Mouse (Mus musculus) kidney, adult 9 months (tissue): Measurements from ENCODE around the gene Slc11a2.
A peak's percentile ranks its signal among the peaks of the same experiment; 100 is the strongest.
"Not testable (repeated sequence)": the region's sequence is repeated elsewhere in the genome, so short reads cannot be mapped to it uniquely, and the experiment has no call there.

ENCODE experiments used
- DNase-seq: peaks from one replicate; pipeline ENCODE4 v3.0.0; 2022

The Slc11a2 gene

GRCm38 (mm10) chr15:100402347-100402746 is 22.5 kb downstream of the Slc11a2 start:
- DNase-seq = no peak

- DNase-seq = peak; percentile 59
Observed at GRCm38 (mm10) chr15:100401811-100402210, 23.1 kb downstream of the Slc11a2 start.

GRCm38 (mm10) chr15:100400592-100401250 is 24.2 kb downstream of the Slc11a2 start:
- DNase-seq = peak; percentile 85

GRCm38 (mm10) chr15:100395561-100395960 is 29.3 kb downstream of the Slc11a2 start:
- no peak for DNase-seq

GRCm38 (mm10) chr15:100393016-100393415 is 31.9 kb downstream of the Slc11a2 start:
- no peak for DNase-seq

GRCm38 (mm10) chr15:100391599-100391998 is 33.3 kb downstream of the Slc11a2 start:
- DNase-seq = no peak

GRCm38 (mm10) chr15:100391066-100391465 is 33.8 kb downstream of the Slc11a2 start:
- no peak for DNase-seq

DNA sequence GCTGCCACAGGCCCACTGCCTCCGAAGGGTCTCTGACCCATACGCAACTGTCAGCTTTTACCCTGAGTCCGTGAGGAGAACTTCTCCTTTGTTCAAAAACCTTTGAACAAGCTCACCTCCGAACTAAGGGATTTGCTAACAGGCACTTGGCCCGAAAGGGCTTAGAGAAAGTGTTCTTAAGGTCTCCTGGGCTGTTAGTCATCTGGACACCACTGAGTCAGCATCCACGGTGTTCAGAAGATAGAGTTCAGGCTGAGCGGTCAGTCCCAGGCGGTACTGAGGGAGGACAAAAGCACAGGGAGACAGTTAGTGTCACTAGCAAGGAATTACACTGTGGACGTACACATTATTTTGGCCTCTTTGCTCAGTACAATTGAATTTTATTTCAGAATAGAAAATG is 36.0 kb downstream of the Slc11a2 start:
- peak; percentile 44 for DNase-seq

DNA sequence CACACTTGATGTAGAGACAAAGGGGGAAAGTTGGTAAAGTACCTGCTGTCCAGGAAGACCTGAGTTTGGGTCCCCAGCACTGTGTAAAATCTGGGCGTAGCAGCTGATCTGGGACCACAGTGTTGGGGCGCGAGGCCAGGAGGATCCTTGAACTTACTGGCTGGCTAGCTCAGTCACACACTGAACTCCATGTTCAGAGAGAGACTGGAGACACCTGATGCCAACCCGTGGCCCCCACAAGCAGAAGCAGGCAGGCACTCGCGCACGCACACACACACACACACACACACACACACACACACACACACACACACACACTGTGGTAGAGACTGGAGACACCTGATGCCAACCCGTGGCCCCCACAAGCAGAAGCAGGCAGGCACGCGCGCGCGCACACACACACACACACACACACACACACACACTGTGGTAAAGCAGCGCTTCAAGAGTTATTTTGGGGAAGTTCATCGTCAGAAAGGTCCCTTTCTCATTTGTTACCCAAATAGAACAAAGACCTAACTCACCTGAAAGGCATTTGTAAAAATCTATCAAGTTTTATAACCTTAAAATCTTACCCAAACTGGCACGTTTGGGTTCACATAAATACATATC is 36.5 kb downstream of the Slc11a2 start:
- no peak for DNase-seq

DNA sequence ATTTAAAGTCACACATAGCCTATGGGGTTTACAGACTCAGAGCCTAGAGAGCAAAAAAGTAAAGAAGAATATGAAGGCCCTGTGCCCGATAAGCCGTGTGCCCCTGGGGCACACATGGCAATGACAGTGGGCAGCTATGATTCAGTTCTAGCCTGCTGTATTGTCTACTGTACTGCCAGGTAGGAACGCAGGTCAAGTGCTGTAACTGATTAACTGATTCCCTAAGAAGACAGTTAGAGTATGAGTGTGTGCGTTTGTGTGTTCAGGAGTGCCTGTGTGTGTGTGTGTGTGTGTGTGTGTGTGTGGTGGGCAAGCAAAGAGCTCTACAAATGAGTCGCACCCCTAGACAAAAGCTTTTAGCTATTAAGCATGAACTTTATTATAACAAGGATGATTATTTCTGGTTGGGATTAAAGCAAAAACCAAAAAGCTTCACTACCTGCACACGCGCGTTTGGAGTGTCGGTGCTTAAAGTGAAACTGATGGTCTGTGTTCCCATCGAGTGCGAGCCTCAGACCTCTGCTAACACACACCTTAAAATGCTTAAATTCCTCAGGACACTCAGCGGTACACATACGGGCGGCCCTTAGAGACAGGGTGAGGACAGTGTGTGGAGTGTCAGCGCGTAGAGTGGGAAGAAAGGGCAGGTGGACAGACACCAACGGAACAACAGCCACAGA is 37.2 kb downstream of the Slc11a2 start:
- DNase-seq = no peak

DNA sequence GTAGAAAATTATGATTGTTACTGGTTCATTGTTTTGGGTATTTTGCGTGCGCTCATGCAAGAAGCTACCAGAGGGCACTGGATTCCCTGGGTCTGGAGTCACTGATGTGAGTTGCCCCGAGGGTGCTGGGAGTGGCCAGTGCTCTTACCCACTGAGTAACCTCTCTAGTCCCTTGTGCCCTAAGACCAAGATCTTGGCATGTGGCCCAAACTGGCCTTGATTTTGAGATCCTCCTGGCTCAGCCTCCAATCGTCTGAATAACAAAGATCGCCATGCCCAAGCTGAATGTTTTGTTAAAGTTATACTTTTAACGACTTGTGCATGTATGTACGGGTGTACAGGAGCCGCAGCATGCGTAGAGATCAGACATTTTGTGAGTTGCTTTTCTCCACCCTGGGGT is 39.2 kb downstream of the Slc11a2 start:
- DNase-seq = no peak

GRCm38 (mm10) chr15:100380104-100380503 is 44.8 kb downstream of the Slc11a2 start:
- DNase-seq = no peak

DNA sequence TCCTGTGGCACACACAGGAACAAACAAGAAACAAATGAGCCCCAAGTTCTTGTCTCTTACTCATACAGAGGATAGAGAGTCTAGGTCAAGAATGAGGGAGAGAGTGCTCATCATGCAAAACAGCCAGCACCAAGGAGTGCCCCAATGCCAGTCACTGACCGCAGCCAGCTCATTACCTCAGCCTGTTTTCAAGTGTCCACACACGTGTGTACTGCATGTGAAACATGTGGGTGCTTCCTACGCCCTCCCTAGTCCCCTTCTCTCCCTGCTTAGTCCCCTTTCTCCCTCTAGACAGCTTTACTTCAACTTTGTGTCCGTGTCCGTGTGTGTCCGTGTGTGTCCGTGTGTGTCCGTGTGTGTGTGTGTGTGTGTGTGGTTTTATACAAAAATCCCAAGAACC is 45.2 kb downstream of the Slc11a2 start:
- no peak for DNase-seq

GRCm38 (mm10) chr15:100377847-100378505 is 46.9 kb downstream of the Slc11a2 start:
- not testable (repeated sequence) for DNase-seq

DNA sequence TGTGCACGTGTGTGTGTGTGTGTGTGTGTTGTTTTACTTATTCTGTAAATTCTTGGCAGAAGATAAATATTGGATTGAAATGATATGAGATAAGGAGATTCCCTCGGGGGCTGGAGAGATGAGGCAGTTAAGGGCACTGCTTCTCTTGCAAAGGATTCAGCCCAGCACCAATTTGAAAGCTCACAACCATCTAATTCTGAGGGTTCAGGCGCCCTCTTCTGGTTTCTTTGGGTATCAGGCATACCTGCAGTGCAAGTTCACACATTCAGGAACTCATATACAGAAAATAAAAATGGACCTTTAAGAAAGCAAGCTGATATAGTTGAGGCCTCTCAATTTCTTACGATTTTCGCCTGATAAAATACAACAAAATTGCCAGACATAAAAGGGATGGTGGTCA is 49.8 kb downstream of the Slc11a2 start:
- peak; percentile 85 for DNase-seq

GRCm38 (mm10) chr15:100367119-100367518 is 57.8 kb downstream of the Slc11a2 start:
- DNase-seq = no peak

DNA sequence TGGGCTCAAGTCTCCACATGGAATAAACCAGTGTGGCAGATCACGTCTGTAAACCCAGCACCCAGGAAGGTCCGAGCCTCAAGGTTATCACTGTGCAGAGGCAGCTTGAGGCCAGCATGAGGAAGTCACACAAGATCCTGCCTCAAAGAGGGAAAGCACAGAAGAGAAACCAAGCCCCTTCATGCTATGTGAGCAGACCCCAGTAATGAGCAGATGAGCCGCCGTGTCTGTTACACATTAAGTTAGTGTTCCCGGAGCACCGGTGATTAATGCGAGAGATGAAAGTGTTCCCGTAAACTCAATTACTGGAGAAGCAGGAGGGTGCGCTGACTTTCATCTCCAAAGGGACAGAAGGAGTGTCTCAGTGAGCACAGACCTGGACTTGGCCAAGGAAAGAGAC is 58.9 kb downstream of the Slc11a2 start:
- DNase-seq = not testable (repeated sequence)

DNA sequence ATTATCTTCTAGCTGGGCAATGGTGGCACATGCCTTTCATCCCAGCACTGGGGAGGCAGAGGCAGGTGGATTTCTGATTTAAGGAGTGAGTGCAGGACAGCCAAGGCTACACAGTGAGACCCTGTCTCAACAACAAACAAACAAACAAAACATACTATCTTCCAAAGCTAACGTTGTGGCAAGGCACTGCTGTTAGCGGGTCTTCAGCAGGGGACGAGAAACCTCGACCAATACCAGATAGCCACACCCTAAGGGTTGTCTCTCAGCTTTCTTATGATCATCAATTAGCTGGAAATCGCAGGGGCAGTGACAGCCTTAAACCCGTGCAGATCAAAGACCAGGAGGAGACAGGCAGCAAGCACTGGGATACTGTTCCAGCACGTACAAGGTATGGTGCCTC is 60.6 kb downstream of the Slc11a2 start, which contains the start of gene Higd1c:
Gene Higd1c (plus strand): TSS at position 301 of the 400 bp plus-strand sequence.
- DNase-seq = no peak

DNA sequence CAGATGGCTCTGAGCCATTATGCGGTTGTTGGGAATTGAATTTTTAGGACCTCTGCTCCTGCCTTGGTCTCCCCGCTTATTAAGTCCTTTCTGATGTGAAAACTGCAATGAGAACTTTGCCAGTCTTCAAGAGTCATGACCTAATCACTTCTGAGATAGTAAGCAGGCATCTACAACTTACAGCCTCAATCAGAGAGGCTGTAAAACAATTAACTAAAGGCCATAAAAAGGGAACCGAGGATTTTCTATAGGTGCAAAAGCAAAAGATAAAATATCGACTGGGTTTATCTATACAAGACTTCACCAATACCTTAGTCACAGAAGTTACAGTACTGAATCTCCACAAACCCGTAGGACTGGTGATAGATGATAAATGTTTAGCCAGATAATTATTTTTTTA is 69.0 kb downstream of the Slc11a2 start:
- no peak for DNase-seq

- DNase-seq = not testable (repeated sequence)
Observed at GRCm38 (mm10) chr15:100353399-100353798, 71.5 kb downstream of the Slc11a2 start.

DNA sequence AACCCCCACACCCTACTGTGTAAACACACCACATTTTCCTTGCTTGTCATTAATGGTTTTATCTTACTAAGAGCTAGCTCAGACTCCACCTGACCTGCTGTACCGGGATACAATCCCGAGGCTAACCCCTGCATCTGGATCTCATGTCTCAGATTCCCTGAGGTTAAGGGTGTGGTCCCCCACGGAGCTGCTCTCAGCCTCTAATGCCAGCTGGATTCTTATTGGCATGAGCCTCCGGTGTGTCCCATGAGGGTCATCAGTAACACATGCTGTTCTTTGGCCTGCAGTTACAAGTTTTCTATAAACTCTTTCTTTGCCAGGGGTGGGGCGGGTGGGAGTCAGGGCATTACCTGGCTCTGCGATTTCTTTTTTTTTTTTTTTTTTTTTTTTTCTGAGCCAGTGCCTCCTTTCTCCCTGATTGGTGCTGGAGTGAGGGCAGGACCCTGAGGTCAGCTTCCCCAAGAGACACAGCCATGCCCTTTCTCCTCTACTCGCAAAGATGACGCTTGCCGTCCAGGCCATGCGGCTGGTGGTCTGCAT is 72.1 kb downstream of the Slc11a2 start, which contains the start of the genes Methig1 and Mettl7a2:
Gene Methig1 (plus strand): TSS at position 439 of the 540 bp plus-strand sequence.
Gene Mettl7a2 (plus strand): TSS at position 490 of the 540 bp plus-strand sequence.
- DNase-seq = no peak

DNA sequence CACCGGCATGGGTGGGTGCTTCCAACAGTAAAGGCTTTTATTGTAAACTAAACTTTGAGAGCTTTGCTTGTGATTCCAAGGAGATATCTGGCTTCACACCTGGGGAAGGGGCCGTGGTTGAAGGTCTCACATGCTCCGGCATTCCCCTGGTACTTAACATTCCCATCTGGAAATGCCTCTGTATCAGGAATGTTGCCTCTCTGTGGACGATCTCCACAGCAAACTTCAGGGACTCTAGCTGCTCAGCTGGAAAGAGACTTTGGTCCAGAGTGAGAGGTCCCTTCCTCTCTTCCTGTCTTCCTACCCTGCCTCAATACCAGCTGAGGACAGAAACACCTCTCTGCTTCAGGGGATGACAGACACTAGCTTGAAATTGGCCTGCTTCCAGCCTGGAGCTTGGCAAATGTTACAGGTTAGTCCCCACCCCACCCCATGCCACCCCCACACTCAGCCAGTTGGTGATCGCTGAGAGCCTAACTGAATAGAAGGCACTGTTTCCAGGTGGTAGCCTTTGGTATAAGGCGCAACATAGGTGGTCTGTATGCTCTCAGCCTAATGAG is 73.3 kb downstream of the Slc11a2 start:
- DNase-seq = no peak

DNA sequence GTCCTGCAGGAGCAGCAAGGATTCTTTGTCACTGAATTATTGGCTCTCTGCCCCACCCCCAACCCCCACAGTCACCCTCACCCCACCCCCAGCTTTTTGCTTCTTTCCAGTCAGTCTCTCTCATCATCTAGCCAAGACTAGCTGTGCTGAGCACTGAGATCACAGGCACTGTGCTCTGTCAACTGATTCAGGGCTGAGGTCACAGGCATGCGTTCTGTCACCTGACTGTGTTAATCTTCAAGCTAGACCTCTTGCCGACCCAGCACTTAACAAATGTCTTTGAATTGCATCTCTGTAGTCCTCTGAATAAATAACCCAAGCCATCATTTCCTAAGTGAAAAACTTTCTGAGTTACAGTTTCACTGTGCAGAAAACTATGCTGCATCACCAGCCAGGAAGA is 75.4 kb downstream of the Slc11a2 start:
- peak; percentile 93 for DNase-seq
